Mouse (Mus musculus) frontal cortex, adult 2 months (tissue): ENCODE measurements around the gene Plekhb1. TPM values are rescaled to one million over a fixed set of nuclear protein-coding genes. Genes with fewer than 3 reads are reported as not detected.

Source experiments
- DNase-seq, 2 experiments: peaks; one replicate each; pipeline ENCODE4 v3.0.0; 2022; ENCODE audit warnings: low spot score in 1 of 2; ENCODE audit errors: extremely low spot score in 1 of 2
- polyA plus RNA-seq: library from polyadenylated mRNA; depleted of rRNA; stranded (reverse); fragments of >200 nt; gene quantifications from 2 replicates; pipeline ENCODE4 v1.2.3, GENCODE M21; 2012

Gene Plekhb1
- polyA plus RNA-seq, 1 experiment = 397 TPM

DNA sequence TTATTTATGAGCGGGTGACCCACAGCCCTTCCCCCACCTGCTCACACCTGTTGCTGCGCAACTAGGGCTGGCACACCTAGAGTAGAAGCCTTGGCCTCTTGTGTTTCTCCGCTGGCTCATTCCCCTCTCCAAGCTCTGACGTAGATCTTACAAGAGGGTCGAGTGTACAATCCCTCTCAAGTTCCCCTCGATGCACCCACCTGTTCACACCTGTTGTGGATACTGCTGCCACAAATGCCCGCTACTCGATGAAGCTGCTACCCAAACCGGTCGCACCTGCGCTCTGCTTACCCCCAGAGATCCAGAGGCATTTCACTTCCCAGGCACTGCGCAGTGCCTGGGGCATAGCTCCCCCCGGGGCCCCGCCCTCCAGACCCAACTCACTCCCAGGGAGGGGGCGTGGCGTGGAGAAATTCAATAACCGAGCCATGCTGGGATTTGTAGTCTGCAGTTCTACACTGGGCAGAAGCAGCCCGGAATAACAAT is 4.1 kb downstream of the Plekhb1 start:
- DNase-seq = peak in 1 of 2 experiments; percentile 50

DNA sequence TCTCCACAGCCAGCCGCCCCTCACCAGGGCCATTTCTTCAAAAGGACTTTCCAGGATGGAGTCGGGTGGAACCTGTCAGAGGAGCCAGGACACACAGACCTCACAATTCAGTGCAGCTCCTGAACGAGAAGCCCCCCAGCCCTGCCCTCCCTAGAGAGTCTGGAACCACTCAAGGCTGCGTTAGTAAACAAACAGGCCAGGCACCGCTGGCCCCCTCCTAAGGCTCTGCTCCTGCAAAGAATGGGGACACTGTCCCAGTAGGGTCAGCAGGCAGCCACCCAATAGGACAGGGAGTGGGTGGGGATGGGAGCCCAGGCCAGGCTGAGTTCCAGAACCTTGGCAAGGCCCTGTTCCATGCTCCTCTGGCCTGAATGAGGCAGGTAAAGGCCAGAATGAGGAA is 5.5 kb downstream of the Plekhb1 start:
- DNase-seq = peak in 1 of 2 experiments; percentile 53

DNA sequence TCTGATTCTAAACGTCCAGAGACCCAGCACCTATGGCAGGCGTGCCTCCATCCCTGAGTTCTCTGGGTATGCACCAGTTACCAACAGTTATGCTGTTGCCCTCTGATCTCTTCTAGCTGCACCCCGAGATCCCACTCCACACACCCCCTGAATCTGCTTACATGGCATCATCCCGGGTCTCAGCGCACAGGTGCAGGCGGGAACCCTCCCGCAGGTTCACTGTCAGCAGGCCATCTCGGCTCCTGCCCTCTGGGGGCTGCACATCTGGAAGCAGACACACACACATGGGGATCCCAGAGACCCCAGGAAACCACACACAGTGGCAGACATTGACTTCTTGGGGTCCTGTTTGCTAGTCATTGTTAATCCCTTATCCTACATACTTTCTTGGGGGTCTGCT is 7.8 kb downstream of the Plekhb1 start:
- DNase-seq = no peak

DNA sequence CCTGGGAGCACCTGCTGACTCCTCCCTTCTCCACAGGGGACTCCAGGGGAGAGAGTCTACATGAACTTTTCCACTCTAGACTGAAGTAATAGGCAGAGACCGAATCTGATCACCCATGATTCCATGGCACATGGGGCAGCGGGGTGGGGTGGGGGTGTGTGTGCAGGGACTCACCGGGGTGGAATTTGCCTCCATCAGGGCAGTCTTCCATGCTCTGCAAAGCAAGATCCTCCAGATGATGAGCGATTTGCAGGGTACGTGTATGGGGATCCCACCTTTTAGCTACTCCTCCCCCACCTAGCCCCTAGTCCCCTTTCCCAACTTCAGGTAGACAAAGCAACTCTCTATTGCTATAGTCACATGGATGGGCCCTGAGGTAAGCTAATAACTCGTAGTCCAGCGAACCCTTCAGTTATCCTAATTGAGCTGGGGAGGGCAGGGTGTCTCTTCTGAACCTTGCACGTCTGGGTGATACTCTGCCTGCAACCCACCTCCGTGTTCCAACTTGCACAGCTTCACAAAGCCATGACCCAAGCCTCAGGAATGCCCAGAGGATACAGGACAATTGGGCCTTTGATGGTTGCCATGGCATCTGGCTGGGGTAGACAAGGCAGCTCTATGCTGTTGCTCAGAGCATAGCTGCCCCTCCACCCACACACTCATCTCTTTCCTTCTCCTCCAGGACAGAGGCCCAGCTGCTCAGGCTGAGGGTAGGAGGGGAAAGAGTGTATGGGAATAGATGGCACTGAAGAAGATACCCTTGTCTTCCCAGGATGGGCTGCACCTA is 8.5 kb downstream of the Plekhb1 start:
- peak; percentile 43 to 51 for DNase-seq

DNA sequence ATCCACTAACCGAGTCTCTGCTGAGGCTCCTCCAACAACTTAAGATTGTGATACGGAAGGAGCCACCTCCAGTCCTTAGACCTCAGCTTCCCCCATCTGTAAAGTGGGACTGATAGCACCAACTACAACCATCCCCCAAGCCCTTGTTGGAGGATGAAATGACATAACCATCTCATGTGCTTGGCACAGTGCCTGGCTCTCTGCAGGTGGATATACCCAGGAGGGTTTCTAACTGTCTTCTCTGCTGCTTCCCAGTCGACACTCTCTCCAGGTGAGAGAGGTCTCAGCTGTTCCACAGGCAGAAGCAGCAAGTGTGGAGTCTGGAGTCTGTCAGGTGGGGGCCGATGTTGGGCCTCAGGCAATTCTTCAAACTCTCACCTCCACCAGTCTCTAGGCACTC is 11.2 kb downstream of the Plekhb1 start:
- no peak for DNase-seq

DNA sequence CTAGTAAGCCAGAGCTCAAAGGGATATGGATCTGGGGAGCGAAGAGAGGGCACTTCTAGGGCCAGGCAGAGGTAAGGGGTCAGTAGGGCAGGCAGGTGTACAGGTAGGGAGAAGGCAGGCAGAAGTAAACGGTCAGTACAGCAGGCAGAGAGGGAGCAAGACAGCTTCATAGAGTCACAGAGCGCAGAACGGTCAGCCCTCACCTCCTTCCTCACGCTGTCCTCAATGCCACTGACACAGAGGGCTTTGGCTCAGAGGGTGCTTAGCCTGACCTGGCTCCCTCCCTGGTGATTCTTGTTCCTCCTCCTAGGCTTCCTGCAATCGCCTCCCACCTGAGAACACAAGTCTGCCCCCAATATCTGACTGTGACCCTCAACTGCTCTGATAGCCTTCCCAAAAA is 11.8 kb downstream of the Plekhb1 start:
- DNase-seq = no peak

DNA sequence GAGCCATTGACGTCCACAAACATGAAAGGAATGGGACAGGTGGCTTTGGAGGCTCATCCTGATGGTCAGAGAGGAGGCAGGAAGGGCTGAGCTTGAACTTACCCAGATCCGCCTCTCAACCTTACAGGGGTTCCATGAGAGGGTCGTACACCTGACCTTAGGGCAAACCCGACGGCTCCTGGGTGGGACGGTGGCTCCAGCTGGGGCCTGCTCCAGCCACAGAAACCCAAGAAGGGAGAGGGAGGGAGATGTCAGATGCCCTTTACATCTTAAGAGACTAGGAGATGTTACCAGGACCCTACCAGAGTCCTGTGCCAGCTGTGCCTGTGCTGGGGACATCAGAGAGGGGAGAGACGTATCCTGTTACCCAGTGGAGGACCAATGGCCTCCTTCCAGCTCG is 12.4 kb downstream of the Plekhb1 start:
- DNase-seq = no peak

DNA sequence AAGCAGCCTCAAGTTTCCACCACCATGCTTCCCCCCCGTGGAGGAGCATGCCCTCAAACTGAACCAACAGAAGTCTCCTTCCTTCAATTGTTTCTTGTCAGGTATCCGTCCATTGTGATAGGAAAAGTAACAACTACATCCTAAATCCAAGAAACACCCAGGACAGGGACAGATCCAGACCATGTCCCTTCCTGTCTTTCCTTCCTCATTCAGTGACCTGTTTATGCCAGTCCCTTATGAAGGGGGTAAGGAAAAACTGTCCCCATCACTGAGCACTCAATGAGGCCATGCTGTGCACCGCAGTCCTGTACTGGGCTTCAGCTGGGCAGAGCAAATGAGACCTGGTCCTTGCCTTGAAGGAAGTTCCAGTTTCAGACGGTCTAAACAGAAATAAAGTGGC is 13.1 kb downstream of the Plekhb1 start:
- DNase-seq = no peak

DNA sequence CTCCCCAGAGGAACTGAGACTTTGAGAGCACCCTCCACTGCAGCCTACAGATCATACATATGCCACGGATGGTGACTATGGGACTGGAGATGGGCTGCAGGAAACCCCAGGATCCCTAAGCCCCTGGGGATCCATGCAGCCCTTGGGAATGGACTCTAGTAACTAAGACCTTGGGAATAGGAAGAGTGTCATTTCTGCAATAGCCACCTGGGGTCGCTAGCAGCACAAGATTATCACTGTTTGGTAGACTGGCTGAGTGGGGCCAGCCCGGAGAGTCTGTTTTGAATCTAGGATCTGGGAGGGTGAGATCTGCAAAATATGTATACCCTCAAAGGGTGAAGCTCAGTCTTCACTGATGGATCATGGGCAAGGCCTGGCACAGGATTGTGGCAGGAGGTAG is 17.1 kb downstream of the Plekhb1 start:
- peak; percentile 51 to 88 for DNase-seq

DNA sequence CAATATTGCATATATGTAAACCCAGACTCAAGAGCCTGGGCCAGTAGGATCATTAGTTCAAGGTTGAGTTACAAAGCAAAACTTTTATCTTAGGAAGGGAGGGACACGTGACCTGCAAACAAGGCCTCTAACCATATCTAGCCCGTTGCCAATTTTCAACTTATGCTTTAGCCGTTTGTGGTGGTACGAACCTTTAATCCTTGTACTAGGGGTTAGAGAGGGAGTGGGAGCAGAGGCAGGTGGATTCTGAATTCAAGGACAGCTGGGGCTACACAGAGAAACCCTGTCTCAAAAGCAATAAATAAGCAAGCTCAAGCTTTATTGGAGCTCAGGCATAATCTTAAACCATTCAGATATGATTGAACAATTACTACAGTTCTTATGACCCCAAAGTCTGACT is 19.8 kb downstream of the Plekhb1 start:
- no peak for DNase-seq

DNA sequence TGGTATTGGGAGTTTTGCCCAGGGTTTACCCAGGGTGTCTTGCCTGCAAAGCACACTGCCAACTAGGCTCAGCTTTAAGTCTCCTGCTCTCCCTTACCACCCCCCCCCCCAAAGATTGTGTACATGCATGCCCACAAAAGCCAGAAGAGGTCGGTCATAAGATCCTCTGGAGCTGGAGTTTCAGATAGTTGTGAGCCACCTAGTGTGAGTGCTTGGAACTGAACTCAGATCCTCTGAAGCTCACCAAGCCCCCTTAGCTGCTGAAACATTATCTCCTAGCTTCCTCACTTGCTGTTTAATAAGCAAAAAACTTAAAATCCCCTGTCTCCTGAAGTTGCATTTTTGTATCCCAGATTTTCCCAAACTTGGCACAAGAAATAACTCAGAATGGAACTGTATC is 24.6 kb downstream of the Plekhb1 start:
- peak in 1 of 2 experiments; percentile 40 for DNase-seq

DNA sequence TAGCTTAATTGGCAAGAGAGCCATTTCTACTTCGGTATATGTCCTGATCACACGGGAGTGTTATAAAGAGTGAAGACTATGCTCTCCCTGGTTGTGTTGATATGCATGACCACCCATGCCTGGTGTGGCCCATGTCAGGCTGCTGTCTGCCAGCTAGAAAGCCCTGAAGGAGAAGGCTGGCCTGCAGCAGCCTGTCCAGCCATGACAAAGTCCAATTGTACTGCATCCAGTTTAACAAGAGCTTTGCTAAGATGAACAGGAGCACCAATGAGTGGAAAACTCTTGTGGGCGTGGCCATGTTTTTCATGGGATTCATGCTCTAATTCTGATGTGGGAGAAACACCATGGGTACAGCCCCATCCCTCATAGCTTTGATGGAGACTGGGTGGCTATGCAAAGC is 37.7 kb downstream of the Plekhb1 start:
- DNase-seq = no peak

DNA sequence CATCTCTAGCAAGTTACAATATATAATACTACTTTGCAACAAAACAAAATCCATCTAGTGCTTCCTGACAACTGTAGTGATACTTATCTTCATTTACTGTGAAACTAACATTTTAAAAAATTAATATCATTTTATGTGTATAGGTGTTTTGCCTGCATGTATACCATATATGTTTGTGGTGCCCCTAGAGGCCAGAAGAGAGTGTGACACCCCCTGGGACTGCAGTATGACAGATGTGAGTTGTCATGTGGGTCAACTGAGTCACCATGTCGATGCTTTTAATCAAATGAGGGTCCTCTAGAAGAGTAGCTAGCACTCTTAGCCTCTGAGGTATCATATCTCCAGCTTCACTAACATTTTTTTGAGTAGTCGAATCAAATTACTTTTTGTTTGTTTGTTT is 39.9 kb downstream of the Plekhb1 start:
- no peak for DNase-seq

DNA sequence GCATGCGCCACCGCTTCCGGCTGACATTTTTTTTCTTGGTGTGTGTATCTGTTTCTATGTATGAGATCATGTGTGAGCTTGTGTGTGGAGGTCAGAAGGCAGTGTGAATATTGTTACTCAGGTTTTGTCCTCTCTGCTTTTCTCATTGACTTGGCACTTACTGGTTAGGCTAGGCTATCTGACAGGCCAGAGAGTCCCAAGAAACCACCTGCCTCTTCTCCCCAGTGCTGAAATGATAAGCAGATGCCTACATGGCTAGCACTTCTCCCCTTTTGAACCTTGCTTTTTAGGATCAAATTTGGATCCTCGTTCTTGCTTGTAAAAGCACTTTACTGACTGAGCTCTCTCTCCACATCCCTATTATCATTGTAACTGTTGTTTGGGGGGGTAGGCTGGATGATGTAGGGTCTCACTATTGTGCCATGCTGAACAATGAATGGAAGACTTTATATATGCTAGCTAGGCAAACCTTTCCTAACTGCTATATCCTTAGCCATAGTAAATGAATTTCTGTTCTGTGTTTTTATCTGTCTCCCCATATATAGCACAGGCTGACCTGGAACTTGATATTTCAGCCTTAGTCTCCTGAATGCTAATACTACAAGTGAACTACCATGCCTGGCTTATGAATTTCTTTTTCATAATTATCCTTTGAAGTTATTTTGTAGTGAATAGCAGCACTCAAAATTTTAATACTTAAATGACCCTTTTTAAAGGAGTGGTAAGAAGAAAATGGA is 45.9 kb downstream of the Plekhb1 start:
- DNase-seq = no peak

DNA sequence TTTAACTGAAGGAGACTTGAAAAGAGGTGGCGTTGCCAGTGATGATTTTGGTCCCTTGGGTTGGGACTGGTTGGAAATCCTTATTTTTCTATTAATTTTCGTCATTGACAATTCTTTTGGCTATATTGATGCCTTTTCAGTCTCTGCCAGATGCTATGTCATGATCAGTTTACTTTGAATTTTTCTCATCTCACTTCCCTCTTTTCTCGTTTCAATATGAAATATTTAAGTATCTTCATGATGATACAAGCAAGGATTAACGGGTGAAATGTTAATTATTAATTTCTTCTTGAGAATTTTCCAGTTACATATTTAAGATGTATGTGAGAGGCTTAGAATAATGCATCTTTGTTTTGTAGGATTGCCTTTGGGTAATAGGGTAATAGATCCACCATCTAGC is 53.3 kb downstream of the Plekhb1 start:
- no peak for DNase-seq

DNA sequence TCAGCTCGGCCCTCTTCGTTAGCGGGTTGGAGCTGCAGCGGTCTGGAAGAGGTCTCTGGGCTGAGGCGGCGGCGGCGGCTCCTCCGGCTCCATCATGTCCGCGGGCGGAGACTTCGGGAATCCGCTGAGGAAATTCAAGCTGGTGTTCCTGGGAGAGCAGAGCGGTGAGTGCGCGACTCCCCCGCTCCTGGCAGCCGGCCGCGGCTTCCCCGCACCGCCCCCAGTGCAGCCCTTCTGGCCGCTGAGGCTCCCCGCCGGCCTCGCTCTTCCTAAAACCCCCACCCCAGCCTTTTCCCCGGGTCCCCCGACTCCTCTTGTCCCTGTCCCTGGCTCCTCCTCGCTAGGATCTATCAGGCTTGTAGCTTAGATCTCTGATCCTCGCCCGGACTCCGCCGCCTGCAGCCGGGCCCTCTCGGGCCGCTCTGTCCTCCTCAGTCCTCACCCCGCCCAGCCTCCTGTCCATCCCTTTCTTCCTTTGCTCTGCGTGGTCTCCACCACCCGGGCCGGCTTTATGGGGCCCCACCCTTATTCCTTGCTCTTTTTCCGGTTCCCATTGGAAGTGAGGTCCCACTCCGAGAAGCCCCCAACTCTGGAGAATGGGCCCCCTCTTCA is 54.0 kb downstream of the Plekhb1 start, which contains the start of gene Mrpl48:
Gene Mrpl48 (minus strand): TSS at position 172 of the 612 bp plus-strand sequence.
- peak; percentile 39 to 59 for DNase-seq

DNA sequence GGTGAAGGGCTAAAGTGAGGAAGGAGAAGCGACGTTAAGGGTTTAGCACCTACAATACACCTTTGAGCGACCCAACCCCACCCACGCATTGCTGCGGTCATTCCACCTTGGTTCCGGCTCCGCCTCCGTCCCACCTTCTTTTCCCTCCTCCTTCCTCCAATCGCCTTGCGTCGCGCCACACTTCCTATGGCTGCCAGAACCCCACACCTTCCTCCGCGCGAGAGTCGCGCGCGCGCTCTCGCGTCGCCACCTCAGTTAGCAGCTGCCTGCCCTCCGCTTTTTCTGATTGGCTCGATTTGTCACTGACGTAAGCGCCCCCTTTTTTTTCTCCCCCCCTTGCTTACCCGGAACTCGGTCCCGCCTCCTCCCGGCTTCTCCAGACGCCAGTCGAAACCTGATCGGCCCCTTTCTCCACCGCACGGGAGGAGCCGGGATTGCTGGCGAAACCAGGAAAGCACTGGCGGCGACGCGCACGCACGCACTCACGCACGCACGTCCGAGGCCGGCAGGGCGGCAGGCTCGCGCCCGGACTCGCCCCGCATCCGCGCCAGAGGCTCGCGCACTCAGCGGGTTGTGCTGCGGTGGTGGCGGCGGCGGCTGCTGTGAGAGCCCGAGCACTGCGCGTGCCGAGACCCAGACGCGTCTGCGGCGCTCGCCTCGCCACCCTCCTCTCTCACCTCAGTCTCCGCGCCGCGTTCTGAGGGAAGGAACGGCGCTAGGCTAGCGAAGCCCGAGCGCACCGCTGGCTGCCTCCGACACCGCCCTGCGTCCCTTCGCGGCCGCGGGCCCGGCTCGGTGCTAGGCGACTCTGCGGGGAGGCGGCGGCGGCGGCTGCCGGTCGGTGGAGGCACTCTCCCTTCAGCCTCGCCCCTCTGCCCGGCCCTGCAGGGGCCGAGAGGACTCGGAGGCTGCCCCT is 54.7 kb downstream of the Plekhb1 start, which contains the start of gene Rab6a:
Gene Rab6a (plus strand): TSS at position 197 of the 916 bp plus-strand sequence.
- peak; percentile 97 to 98 for DNase-seq

DNA sequence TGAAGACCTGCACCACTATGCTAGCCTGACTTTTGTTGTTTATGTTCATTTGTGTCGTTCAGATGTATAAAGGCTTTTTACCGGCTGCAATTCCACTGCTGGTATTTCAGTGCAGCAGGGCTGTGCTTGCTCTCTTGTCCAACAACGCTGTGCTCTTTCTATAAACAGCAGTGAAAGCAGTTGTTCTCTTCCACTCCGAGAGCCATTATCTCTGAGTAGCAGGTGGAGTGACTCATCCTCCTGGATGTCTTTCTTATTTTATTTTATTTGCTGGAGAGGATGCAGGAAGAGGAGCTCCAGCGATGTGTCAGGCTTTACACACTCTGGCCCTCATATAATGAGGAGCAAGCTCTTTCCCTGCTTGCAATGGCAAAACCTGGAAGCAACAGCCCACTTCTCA is 62.0 kb downstream of the Plekhb1 start:
- DNase-seq = peak; percentile 49 to 68

DNA sequence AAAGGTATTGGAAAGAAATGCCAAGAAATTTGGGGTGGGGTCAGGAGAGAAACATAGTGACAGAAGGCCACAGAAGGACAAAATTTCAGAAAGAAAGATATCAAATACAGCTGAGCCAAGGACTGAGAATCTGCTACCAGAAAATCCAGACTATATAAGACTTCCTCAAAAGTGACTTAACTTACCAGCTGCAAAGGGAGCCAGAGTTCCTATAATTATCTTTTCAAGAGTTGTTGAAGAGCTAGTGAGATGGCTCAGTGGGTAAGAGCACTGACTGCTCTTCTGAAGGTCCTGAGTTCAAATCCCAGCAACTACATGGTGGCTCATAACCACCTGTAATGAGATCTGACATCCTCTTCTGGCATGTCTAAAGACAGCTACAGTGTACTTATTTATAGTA is 68.9 kb downstream of the Plekhb1 start:
- no peak for DNase-seq
